Mouse (Mus musculus) mouse embryonic stem cell (cell line): ENCODE data around the gene Satb2.

Experiments
- in situ Hi-C, 2 experiments: fragments of 300-500 bp; cut with MboI; formaldehyde crosslinking; loops; 1 replicate in 1 of 2; 3 replicates in 1 of 2; pipeline ENCODE4 v1.14.3; 2019 to 2020; ENCODE audit warnings: low sequenced_read_pairs in 2 of 2, low pct_unique_long_range_greater_than_20kb in 1 of 2, mixed read lengths in 1 of 2; ENCODE audit not compliant: unreplicated experiment in 1 of 2

Satb2 gene

GRCm38 (mm10) chr1:56978151-56978700, at the start of gene Satb2:
Satb2 (minus strand) TSS chr1:56978650.
- in situ Hi-C loops, result loop anchor here (25.0 kb wide), 2 partner anchors 216 to 1091 kb away; no protein-coding TSS in a partner anchor

GRCm38 (mm10) chr1:57018941-57019340, 40.5 kb upstream of the Satb2 start:
- in situ Hi-C loops, result no loop called here

- in situ Hi-C loops, result no loop called here
Measured at GRCm38 (mm10) chr1:57013856-57014255, 35.4 kb upstream of the Satb2 start.

- in situ Hi-C loops, result no loop called here
Measured at GRCm38 (mm10) chr1:57009171-57009570, 30.7 kb upstream of the Satb2 start.

GRCm38 (mm10) chr1:56995041-56995440, 16.6 kb upstream of the Satb2 start:
- in situ Hi-C loops, result loop anchor here (25.0 kb wide), 2 partner anchors 233 to 1108 kb away; no protein-coding TSS in a partner anchor

- in situ Hi-C loops, result loop anchor here (25.0 kb wide), 2 partner anchors 230 to 1105 kb away; no protein-coding TSS in a partner anchor
Measured at GRCm38 (mm10) chr1:56992310-56992709, 13.9 kb upstream of the Satb2 start.

GRCm38 (mm10) chr1:56991613-56992012, 13.2 kb upstream of the Satb2 start:
- in situ Hi-C loops, result loop anchor here (25.0 kb wide), 2 partner anchors 229 to 1104 kb away; no protein-coding TSS in a partner anchor

GRCm38 (mm10) chr1:56984483-56984810, 6.0 kb upstream of the Satb2 start:
- in situ Hi-C loops, result loop anchor here (25.0 kb wide), 2 partner anchors 222 to 1097 kb away; no protein-coding TSS in a partner anchor

- in situ Hi-C loops, result loop anchor here (25.0 kb wide), 2 partner anchors 222 to 1097 kb away; no protein-coding TSS in a partner anchor
Measured at GRCm38 (mm10) chr1:56983771-56984482, 5.5 kb upstream of the Satb2 start.

GRCm38 (mm10) chr1:56983100-56983590, 4.7 kb upstream of the Satb2 start:
- in situ Hi-C loops, result loop anchor here (25.0 kb wide), 2 partner anchors 221 to 1096 kb away; no protein-coding TSS in a partner anchor

- in situ Hi-C loops, result loop anchor here (25.0 kb wide), 2 partner anchors 220 to 1095 kb away; no protein-coding TSS in a partner anchor
Measured at GRCm38 (mm10) chr1:56982631-56983030, 4.2 kb upstream of the Satb2 start.

GRCm38 (mm10) chr1:56981947-56982555, 3.6 kb upstream of the Satb2 start:
- in situ Hi-C loops, result loop anchor here (25.0 kb wide), 2 partner anchors 220 to 1095 kb away; no protein-coding TSS in a partner anchor

GRCm38 (mm10) chr1:56981508-56981907, 3.1 kb upstream of the Satb2 start:
- in situ Hi-C loops, result loop anchor here (25.0 kb wide), 2 partner anchors 219 to 1094 kb away; no protein-coding TSS in a partner anchor

- in situ Hi-C loops, result loop anchor here (25.0 kb wide), 2 partner anchors 218 to 1093 kb away; no protein-coding TSS in a partner anchor
Measured at GRCm38 (mm10) chr1:56980631-56981275, 2.3 kb upstream of the Satb2 start.

- in situ Hi-C loops, result loop anchor here (25.0 kb wide), 2 partner anchors 217 to 1092 kb away; no protein-coding TSS in a partner anchor
Measured at GRCm38 (mm10) chr1:56979531-56980395, 1.3 kb upstream of the Satb2 start.

- in situ Hi-C loops, result loop anchor here (25.0 kb wide), 2 partner anchors 215 to 1090 kb away; no protein-coding TSS in a partner anchor
Measured at GRCm38 (mm10) chr1:56977201-56978100, 999 bp downstream of the Satb2 start.

- in situ Hi-C loops, result loop anchor here (25.0 kb wide), 2 partner anchors 214 to 1089 kb away; no protein-coding TSS in a partner anchor
Measured at GRCm38 (mm10) chr1:56976825-56977104, 1.7 kb downstream of the Satb2 start.
